Mouse (Mus musculus): ENCODE measurements around the gene Olfr969. TPM values are rescaled to one million over a fixed set of nuclear protein-coding genes. Genes with fewer than 3 reads are reported as not detected.

Olfr969 gene
- not detected for polyA plus RNA-seq (2014; fragmentation: Illumina TruSeq; extraction: RNeasy Lipid Tissue Mini Kit (QIAGEN cat#74804); ENCODE audit: low read depth, low replicate concordance)

DNA sequence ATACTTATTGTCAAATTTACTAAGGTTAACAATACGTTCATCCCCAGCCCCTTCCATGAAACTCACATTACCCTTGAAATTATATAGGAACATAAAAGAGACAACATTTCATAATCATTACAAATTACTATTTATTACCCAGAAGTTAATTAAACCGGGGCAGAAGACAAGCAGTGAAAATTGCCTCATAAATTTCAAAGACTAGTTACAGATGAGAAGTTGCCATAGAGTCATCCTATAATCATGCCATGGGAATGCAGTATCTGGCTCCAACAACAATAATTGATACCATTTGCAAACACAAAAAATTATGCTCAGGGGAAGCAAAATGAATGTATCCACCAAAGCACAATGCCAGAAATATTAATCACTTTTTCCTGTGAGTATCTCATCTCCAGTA is at the start of gene Olfr969:
TSS of gene Olfr969 (plus strand) at position 388 of the 400 bp plus-strand sequence.

DNA sequence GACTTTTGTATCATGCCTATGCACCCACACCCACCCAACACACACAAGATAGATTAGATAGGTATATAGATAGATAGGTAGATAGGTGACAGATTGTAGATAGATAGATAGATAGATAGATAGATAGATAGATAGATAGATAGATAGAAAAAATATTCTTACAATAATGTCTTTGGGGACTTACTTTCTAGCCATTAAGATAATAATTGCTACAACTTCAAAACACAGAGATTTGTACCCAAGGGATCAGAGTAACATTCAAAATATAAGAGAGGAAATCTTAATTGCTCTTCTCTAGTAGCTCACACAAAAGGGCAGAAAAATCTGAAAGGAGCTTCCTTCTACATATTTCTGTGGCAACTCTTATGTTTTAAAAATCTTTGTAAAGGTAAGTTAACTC is 44.8 kb upstream of the Olfr969 start, which contains the start of gene Olfr967:
TSS of gene Olfr967 (plus strand) at position 301 of the 400 bp plus-strand sequence.

DNA sequence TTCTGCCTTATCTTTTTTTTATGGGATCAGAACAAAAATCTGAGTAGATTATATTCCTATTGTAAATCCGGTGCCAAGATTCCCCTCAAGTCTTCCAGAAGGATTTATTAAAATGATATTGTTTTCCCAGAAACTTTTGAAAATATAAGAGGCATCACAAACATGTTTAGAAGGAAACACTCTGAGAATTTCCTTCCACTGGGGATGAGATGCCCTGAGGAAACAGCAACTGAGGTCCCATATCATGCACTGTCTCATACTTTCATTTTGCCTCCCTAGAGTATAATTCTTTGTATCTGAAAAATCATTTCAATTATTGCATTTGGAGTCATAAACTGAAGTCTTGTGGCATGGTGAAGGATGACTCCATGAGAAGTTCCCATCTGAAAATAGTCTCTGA is 7.6 kb upstream of the Olfr969 start, which contains the start of gene Olfr968:
TSS of gene Olfr968 (minus strand) at position 101 of the 400 bp plus-strand sequence.

DNA sequence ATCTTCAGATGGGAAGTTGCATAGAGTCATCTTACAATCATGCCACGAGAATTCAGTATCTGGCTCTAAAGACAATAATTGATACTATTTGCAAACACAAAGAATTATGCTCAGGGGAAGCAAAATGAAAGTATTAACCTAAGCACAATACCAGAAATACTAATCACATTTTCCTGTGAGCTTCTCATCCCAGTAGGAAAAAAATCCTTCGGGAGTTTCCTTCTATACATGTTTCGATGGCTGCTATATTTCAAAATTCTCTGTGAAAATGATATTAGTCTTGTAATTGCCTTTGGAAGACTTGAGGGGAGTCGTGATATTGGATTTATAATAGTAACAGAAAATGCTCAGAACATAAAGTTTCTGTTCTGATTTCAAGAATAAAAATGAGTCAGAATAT is 17.8 kb downstream of the Olfr969 start, which contains the start of gene Olfr970:
TSS of gene Olfr970 (plus strand) at position 301 of the 400 bp plus-strand sequence.

DNA sequence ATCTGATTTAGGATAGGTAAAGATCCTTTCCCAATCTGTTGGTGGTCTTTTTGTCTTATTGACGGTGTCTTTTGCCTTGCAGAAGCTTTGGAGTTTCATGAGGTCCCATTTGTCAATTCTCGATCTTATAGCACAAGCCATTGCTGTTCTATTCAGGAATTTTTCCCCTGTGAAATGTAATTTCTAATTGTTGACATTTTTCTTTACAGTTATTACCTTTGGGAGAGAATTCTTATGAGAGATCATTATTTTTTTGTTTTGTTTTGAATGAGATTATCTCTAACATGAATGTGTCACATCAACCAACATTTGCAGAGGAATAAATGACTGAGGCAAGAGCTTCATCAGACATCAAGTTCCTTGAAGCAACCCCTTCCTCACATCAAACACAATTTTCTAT is 45.8 kb downstream of the Olfr969 start, which contains the start of gene Olfr971:
TSS of gene Olfr971 (plus strand) at position 301 of the 400 bp plus-strand sequence.

Other genes with a start within 250 kb of the Olfr969 start
- not detected for gene Olfr958, start 236.9 kb upstream of the Olfr969 start, polyA plus RNA-seq (2014; fragmentation: Illumina TruSeq; extraction: RNeasy Lipid Tissue Mini Kit (QIAGEN cat#74804); ENCODE audit: low read depth, low replicate concordance)
- not detected for gene Olfr959, start 215.4 kb upstream of the Olfr969 start, polyA plus RNA-seq (2014; fragmentation: Illumina TruSeq; extraction: RNeasy Lipid Tissue Mini Kit (QIAGEN cat#74804); ENCODE audit: low read depth, low replicate concordance)
- 0.08 TPM for gene AW551984, start 186.5 kb upstream of the Olfr969 start, polyA plus RNA-seq (2014; fragmentation: Illumina TruSeq; extraction: RNeasy Lipid Tissue Mini Kit (QIAGEN cat#74804); ENCODE audit: low read depth, low replicate concordance)
- gene Olfr148, start 180.3 kb upstream of the Olfr969 start, polyA plus RNA-seq (2014; fragmentation: Illumina TruSeq; extraction: RNeasy Lipid Tissue Mini Kit (QIAGEN cat#74804); ENCODE audit: low read depth, low replicate concordance) = not detected
- gene Olfr960, start 169.6 kb upstream of the Olfr969 start, polyA plus RNA-seq (2014; fragmentation: Illumina TruSeq; extraction: RNeasy Lipid Tissue Mini Kit (QIAGEN cat#74804); ENCODE audit: low read depth, low replicate concordance) = not detected
- gene Olfr961, start 145.9 kb upstream of the Olfr969 start, polyA plus RNA-seq (2014; fragmentation: Illumina TruSeq; extraction: RNeasy Lipid Tissue Mini Kit (QIAGEN cat#74804); ENCODE audit: low read depth, low replicate concordance) = not detected
- not detected for gene Olfr963, start 123.7 kb upstream of the Olfr969 start, polyA plus RNA-seq (2014; fragmentation: Illumina TruSeq; extraction: RNeasy Lipid Tissue Mini Kit (QIAGEN cat#74804); ENCODE audit: low read depth, low replicate concordance)
- gene Olfr149, start 83.8 kb upstream of the Olfr969 start, polyA plus RNA-seq (2014; fragmentation: Illumina TruSeq; extraction: RNeasy Lipid Tissue Mini Kit (QIAGEN cat#74804); ENCODE audit: low read depth, low replicate concordance) = not detected
- gene Olfr965, start 79.6 kb upstream of the Olfr969 start, polyA plus RNA-seq (2014; fragmentation: Illumina TruSeq; extraction: RNeasy Lipid Tissue Mini Kit (QIAGEN cat#74804); ENCODE audit: low read depth, low replicate concordance) = not detected
- gene Olfr150, start 60.0 kb upstream of the Olfr969 start, polyA plus RNA-seq (2014; fragmentation: Illumina TruSeq; extraction: RNeasy Lipid Tissue Mini Kit (QIAGEN cat#74804); ENCODE audit: low read depth, low replicate concordance) = not detected
- not detected for gene Olfr967, start 44.7 kb upstream of the Olfr969 start, polyA plus RNA-seq (2014; fragmentation: Illumina TruSeq; extraction: RNeasy Lipid Tissue Mini Kit (QIAGEN cat#74804); ENCODE audit: low read depth, low replicate concordance)
- gene Olfr968, start 7.7 kb upstream of the Olfr969 start, polyA plus RNA-seq (2014; fragmentation: Illumina TruSeq; extraction: RNeasy Lipid Tissue Mini Kit (QIAGEN cat#74804); ENCODE audit: low read depth, low replicate concordance) = not detected
- gene Olfr970, start 17.9 kb downstream of the Olfr969 start, polyA plus RNA-seq (2014; fragmentation: Illumina TruSeq; extraction: RNeasy Lipid Tissue Mini Kit (QIAGEN cat#74804); ENCODE audit: low read depth, low replicate concordance) = not detected
- not detected for gene Olfr971, start 45.9 kb downstream of the Olfr969 start, polyA plus RNA-seq (2014; fragmentation: Illumina TruSeq; extraction: RNeasy Lipid Tissue Mini Kit (QIAGEN cat#74804); ENCODE audit: low read depth, low replicate concordance)
- not detected for gene Olfr972, start 75.5 kb downstream of the Olfr969 start, polyA plus RNA-seq (2014; fragmentation: Illumina TruSeq; extraction: RNeasy Lipid Tissue Mini Kit (QIAGEN cat#74804); ENCODE audit: low read depth, low replicate concordance)
- gene Olfr229, start 116.4 kb downstream of the Olfr969 start, polyA plus RNA-seq (2014; fragmentation: Illumina TruSeq; extraction: RNeasy Lipid Tissue Mini Kit (QIAGEN cat#74804); ENCODE audit: low read depth, low replicate concordance) = not detected
- gene Olfr974, start 146.6 kb downstream of the Olfr969 start, polyA plus RNA-seq (2014; fragmentation: Illumina TruSeq; extraction: RNeasy Lipid Tissue Mini Kit (QIAGEN cat#74804); ENCODE audit: low read depth, low replicate concordance) = not detected
- 0.29 TPM for gene Olfr975, start 161.1 kb downstream of the Olfr969 start, polyA plus RNA-seq (2014; fragmentation: Illumina TruSeq; extraction: RNeasy Lipid Tissue Mini Kit (QIAGEN cat#74804); ENCODE audit: low read depth, low replicate concordance)
- 0.43 TPM for gene Olfr976, start 170.2 kb downstream of the Olfr969 start, polyA plus RNA-seq (2014; fragmentation: Illumina TruSeq; extraction: RNeasy Lipid Tissue Mini Kit (QIAGEN cat#74804); ENCODE audit: low read depth, low replicate concordance)
- gene Olfr978, start 201.2 kb downstream of the Olfr969 start, polyA plus RNA-seq (2014; fragmentation: Illumina TruSeq; extraction: RNeasy Lipid Tissue Mini Kit (QIAGEN cat#74804); ENCODE audit: low read depth, low replicate concordance) = not detected
- gene Olfr979, start 212.5 kb downstream of the Olfr969 start, polyA plus RNA-seq (2014; fragmentation: Illumina TruSeq; extraction: RNeasy Lipid Tissue Mini Kit (QIAGEN cat#74804); ENCODE audit: low read depth, low replicate concordance) = 0.21 TPM
- gene Olfr980, start 218.6 kb downstream of the Olfr969 start, polyA plus RNA-seq (2014; fragmentation: Illumina TruSeq; extraction: RNeasy Lipid Tissue Mini Kit (QIAGEN cat#74804); ENCODE audit: low read depth, low replicate concordance) = 0.39 TPM
- gene Olfr981, start 230.5 kb downstream of the Olfr969 start, polyA plus RNA-seq (2014; fragmentation: Illumina TruSeq; extraction: RNeasy Lipid Tissue Mini Kit (QIAGEN cat#74804); ENCODE audit: low read depth, low replicate concordance) = 0.04 TPM